Mouse (Mus musculus) gonadal fat pad, adult 2 months (tissue): ENCODE data around the gene Mreg. TPM values are rescaled to one million over a fixed set of nuclear protein-coding genes. Genes with fewer than 3 reads are reported as not detected.
"Not testable (repeated sequence)": the region's sequence is repeated elsewhere in the genome, so short reads cannot be mapped to it uniquely, and the experiment has no call there.

Source experiments
- DNase-seq: peaks from one replicate; pipeline ENCODE4 v3.0.0-alpha.2; 2012; ENCODE audit warnings: low read depth
- polyA plus RNA-seq: library from polyadenylated mRNA; depleted of rRNA; stranded (reverse); fragments of >200 nt; gene quantifications from 2 replicates; pipeline ENCODE4 v1.2.3, GENCODE M21; 2012; rRNA removed

Gene Mreg
- 0.31 and 0.62 TPM in 2 replicates for polyA plus RNA-seq

GRCm38 (mm10) chr1:72211701-72212699, at the start of gene Mreg:
Mreg (minus strand) TSS chr1:72212307.
- no peak for DNase-seq

GRCm38 (mm10) chr1:72256381-72257256, 44.5 kb upstream of the Mreg start:
- DNase-seq = peak; percentile 99

DNA sequence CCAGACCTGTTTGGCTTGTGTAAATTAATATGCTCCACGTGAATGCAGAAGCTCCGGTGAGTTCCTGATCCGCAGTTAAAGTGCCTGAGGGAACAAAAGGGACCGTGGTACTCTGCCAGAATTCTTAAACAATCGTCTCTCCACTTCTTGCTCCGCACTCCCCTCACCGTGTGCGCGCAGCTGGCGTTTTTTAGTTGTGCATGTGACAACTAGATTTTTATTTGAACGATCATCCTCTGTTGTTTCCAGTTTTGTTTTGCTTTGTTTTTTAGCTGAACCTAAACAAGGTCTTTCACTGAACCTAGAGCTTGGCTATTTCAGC, 43.7 kb upstream of the Mreg start:
- no peak for DNase-seq

GRCm38 (mm10) chr1:72255062-72255853, 43.2 kb upstream of the Mreg start:
- DNase-seq = no peak

GRCm38 (mm10) chr1:72254545-72255061, 42.5 kb upstream of the Mreg start:
- no peak for DNase-seq

DNA sequence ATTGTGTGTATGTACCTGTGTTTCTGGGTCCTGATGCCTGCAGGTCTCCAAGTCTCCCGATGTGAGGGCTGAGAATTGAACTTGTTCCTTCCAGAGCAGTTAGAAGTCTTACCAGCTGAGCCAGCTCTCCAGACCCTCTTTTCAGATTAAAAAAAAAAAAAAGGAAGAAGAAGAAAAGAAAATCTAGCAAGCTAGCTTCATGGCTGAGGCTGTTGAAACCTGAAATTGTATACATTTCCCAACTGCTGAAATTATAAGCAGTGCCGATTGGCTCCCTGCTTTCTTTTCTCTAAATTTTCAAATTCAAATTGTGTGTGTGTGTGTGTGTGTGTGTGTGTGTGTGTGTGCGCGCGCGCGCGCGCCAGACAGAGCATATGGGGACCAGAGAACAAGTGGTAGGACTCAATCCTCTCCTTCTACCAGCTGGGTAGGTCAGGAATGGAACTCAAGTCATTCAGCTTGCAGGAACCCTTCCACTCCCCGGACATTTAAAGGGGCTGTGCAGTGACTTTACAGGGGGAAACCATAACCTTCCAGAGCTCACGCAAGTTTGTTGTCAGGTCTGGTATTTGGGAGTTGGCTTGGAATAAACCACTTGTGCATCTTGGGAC, 41.9 kb upstream of the Mreg start:
- DNase-seq = no peak

DNA sequence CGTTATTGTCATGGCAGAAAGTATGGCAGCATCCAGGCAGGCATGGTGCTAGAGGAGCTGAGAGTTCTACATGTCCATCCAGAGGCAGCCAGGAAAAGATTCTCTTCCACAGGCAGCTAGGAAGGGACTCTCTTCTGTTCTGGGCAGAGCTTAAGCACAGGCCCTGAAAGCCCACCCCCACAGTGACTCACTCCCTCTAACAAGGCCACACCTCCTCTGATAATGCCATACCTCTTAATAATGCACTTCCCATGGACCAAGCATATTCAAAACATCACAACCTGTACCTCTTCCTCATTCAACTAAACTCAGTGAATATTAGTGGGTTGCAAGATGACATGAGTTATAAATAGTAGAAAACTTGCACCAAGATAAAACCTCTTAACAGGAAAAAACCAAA, 39.7 kb upstream of the Mreg start:
- DNase-seq = no peak

- not testable (repeated sequence) for DNase-seq
Observed at GRCm38 (mm10) chr1:72248226-72248737, 36.2 kb upstream of the Mreg start.

- DNase-seq = no peak
Observed at GRCm38 (mm10) chr1:72244317-72245036, 32.4 kb upstream of the Mreg start.

DNA sequence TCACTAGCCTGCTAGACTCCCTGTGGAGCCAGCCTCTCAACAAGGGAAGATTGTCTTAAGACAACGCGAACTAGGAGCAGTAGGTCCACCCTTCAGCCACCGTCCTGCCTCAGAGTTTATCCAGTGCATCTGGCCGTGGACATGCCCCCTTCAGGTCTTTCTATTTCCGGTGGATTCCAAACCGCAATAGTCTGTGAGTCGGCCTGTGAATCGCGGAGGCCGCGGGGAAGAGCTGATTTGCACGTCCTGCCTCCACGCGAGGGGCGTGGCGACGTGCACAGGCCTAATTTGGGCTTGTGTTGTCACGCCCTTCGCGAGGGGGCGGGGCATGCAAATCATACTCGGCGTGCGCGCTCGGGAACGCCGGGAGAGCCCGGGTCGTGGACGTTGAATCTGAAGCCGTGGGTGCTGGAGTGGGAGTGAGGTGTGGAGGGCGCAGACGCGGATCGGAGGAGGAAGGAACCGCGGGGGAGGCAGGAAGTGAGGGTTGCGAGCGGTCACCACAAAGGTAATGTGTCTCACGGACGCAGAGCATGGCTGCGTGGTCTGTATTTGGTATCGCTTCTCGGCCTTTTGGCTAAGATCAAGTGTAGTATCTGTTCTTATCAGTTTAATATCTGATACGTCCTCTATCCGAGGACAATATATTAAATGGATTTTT, 31.7 kb upstream of the Mreg start:
- DNase-seq = no peak

DNA sequence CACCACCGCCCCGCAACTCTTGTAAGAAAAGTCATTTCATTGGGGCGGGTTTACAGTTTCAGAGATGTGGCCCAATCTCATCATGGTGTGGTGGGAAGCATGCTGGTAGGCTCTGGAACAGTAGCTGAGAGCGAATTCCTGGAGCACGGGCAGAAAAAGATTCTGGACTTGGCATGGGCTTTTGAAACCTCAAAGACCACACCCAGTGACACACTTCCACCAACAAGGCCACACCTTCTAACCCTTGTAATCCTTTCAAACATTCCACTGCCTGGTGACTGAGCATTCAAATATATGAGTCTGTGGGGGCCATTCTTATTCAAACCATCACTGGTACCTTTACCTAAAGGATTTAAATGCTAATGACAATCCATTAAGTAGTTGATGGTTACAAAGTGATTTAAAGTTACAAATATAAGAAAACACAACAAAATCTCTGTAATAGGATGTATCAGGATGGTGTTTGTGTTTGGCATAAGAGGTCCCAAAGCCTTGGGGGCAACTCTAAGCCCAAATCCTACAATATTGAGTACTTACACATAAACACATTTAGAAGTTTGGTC, 30.6 kb upstream of the Mreg start:
- no peak for DNase-seq

- DNase-seq = not testable (repeated sequence)
Observed at GRCm38 (mm10) chr1:72239113-72239512, 27.0 kb upstream of the Mreg start.

- no peak for DNase-seq
Observed at GRCm38 (mm10) chr1:72238016-72238580, 26.0 kb upstream of the Mreg start.

GRCm38 (mm10) chr1:72237007-72237775, 25.1 kb upstream of the Mreg start:
- DNase-seq = no peak

DNA sequence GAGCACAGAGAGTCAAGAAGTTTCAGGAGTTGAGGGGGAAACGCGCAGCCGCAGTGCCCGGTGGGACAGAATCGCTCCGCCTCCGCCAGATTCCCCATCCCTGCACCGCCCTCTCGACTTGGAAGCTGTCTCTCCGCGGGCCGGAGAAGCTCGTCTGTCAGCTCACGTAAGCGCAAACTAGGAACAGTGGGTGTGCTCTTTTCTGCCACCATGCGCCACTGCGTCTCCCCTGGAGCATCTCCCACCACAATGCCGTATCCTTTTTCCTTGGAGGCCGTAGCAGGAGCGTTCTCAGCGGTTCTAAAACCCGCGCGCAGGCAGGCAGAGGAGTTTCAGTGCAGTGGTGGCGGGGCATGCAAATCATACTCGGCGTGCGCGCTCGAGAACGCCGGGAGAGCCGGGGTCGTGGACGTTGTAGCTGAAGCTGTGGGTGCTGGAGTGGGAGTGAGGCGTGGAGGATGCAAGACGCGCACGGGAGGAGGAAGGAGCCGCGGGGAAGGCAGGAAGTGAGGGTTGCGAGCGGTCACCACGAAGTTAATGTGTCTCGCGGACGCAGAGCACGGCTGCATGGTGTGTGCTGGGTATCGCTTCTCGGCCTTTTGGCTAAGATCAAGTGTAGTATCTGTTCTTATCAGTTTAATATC, 24.4 kb upstream of the Mreg start:
- not testable (repeated sequence) for DNase-seq

- not testable (repeated sequence) for DNase-seq
Observed at GRCm38 (mm10) chr1:72232592-72232991, 20.5 kb upstream of the Mreg start.

DNA sequence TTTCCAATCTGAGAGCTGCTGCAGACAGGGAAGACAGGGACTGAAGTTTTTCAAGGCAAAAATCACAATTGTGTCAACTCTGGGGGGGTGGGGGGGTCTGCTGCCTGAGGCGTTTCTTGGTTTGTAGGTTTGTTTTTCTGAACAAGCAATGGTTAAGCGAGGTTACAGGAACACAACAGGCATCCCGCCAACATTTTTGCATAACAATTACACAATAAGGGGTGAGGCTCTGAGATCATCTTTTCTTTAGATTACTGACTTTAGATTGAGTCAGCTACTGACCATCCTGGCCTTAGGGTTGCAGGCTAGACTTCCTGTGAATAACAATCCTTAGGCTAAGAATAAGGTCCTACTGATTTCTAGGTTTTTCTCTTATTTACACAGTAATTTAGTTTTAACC, 16.9 kb upstream of the Mreg start:
- DNase-seq = no peak

DNA sequence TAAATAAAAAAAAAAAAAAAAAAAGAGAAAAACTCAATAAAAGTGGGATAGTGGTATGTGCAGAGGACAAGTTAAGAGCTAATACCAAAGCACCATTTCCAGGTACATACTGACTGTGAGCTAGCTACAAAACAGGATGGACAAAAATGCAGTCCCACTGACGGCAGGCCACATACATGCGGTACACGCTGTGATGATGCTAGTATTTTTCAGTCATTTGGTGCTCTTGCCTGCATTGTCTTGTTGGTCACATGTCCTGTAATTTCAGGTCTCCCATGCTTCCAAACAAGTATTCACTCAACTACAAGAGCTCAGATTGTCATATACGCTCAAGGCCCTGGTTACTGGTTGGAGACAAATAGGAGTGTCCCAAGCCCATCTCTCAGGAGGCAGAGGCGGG, 15.4 kb upstream of the Mreg start:
- no peak for DNase-seq
